Mouse (Mus musculus): Measurements from ENCODE around the gene Elk3. TPM values are rescaled to one million over a fixed set of nuclear protein-coding genes. Genes with fewer than 3 reads are reported as not detected.

Elk3 gene
- polyA plus RNA-seq, 1 experiment from 2014 or later, result 11.3 TPM

DNA sequence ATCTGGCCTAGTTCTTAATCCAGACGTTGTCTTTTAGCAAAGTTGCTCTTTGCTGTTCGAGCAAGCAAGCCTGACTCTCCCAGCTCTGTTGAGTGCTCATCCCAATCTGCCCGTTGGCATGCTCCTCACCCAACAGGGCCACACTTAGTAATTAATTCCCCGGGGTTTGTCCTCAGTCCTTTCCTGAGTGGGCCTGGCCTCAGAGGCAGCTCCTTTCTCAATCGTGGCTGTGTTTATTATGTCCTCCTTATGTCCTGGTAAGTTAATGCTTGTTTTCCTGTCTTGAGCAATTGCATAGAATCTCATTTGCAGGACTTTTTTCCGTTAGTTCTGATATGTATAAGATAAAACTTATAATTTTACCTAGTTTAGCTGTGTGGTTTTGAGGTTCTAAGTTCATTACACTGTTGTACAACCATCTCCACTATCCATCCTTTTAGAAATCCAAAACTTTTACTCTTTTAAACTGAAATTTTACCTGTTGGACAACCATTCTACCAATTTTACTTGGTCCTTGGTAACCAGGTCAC lies 77.2 kb downstream of the Elk3 start:
- DNase-seq (ENCODE audit: low spot score), result no peak
- H3K27me3 ChIP-seq (ENCODE audit: control insufficient read depth, insufficient read depth, low read length), result no peaks in the 10 kb centered on the region
- no peak for TF ChIP-seq CTCF (IDR thresholded peaks at IDR 0.05; ENCODE audit: low read depth)
- no peak for TF ChIP-seq EP300 (optimal IDR thresholded peaks at IDR 0.05)
- no peak overlapping the region for H3K4me2 ChIP-seq (replicated peaks; ENCODE audit: low read depth)
- ATAC-seq (ENCODE audit: low FRiP score, low TSS enrichment), result no peak
- no peak overlapping the region for H3K4me3 ChIP-seq (ENCODE audit: low read depth, low read length)
- no peak overlapping the region for H3K9ac ChIP-seq (ENCODE audit: low read length)
- no peak overlapping the region for H3K27ac ChIP-seq (replicated peaks)
- no peaks in the 10 kb centered on the region for H3K9me3 ChIP-seq (ENCODE audit: control insufficient read depth, low read length)
- H3K36me3 ChIP-seq (ENCODE audit: control insufficient read depth, insufficient read depth, low read length), result peaks cover 17% of the 10 kb centered on the region
- H3K4me1 ChIP-seq (replicated peaks; ENCODE audit: control insufficient read depth, insufficient read depth), result no peaks in the 10 kb centered on the region
- 84% methylated on average over 6 of the region's 6 CpGs for WGBS

DNA sequence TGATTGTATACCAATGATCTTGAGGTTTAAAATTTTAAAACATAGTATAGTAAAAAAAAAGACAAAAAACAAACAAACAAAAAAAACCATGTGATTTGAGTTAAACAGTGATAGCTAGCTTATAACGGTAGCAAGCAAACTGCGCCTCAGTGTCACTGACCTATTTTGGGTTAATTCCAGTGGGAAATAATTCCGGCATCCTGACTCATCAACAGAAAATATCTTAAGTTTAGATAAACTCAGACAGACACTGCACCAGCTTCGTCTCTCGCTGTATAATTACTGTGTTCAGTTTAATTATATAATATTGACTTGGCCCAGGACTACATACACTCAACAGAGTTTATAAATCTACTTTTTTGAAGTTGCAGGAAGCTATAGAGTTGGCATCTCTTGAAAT lies 79.0 kb downstream of the Elk3 start:
- DNase-seq (ENCODE audit: low spot score), result no peak
- Histone ChIP-seq H3K9ac (ENCODE audit: low read length) (no peak overlapping the region), H3K27me3 (ENCODE audit: control insufficient read depth, insufficient read depth, low read length) (no peaks in the 10 kb centered on the region), H3K36me3 (ENCODE audit: control insufficient read depth, insufficient read depth, low read length) (peaks cover 12% of the 10 kb centered on the region), H3K27ac (replicated peaks) (no peak overlapping the region), H3K4me2 (replicated peaks; ENCODE audit: low read depth) (no peak overlapping the region), H3K4me3 (ENCODE audit: low read depth, low read length) (no peak overlapping the region), H3K4me1 (replicated peaks; ENCODE audit: control insufficient read depth, insufficient read depth) (no peaks in the 10 kb centered on the region), H3K9me3 (ENCODE audit: control insufficient read depth, low read length) (no peaks in the 10 kb centered on the region)
- WGBS, result 71% methylated on average over 5 of the region's 5 CpGs
- ATAC-seq (ENCODE audit: low FRiP score, low TSS enrichment), result no peak
- TF ChIP-seq CTCF (IDR thresholded peaks at IDR 0.05; ENCODE audit: low read depth) (no peak), EP300 (optimal IDR thresholded peaks at IDR 0.05) (no peak)

DNA sequence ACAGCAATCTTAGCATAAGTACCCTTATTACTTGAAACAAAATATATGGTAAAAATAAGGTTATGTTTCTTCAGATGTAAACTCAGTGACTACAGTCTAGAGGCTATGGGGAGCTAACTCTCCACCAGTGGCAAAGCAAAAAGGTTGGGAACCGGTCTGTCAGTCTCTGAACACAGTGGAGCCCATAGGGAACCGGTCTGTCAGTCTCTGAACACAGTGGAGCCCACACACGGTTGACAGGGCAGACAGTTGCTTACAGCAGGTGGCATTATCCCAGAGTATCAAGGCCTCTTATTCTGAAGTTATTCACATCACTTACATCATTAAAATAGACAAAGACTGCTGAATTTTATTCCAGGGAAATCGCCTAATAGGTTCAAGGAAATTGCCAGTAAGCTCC lies 79.4 kb downstream of the Elk3 start:
- Histone ChIP-seq H3K4me2 (replicated peaks; ENCODE audit: low read depth) (no peak overlapping the region), H3K4me3 (ENCODE audit: low read depth, low read length) (no peak overlapping the region), H3K36me3 (ENCODE audit: control insufficient read depth, insufficient read depth, low read length) (peaks cover 14% of the 10 kb centered on the region), H3K9me3 (ENCODE audit: control insufficient read depth, low read length) (no peaks in the 10 kb centered on the region), H3K4me1 (replicated peaks; ENCODE audit: control insufficient read depth, insufficient read depth) (no peaks in the 10 kb centered on the region), H3K27me3 (ENCODE audit: control insufficient read depth, insufficient read depth, low read length) (no peaks in the 10 kb centered on the region), H3K27ac (replicated peaks) (no peak overlapping the region), H3K9ac (ENCODE audit: low read length) (no peak overlapping the region)
- TF ChIP-seq CTCF (IDR thresholded peaks at IDR 0.05; ENCODE audit: low read depth), result no peak
- TF ChIP-seq EP300 (optimal IDR thresholded peaks at IDR 0.05), result no peak
- 81% methylated on average over 4 of the region's 4 CpGs for WGBS
- DNase-seq (ENCODE audit: low spot score) (no peak), ATAC-seq (ENCODE audit: low FRiP score, low TSS enrichment) (no peak)

DNA sequence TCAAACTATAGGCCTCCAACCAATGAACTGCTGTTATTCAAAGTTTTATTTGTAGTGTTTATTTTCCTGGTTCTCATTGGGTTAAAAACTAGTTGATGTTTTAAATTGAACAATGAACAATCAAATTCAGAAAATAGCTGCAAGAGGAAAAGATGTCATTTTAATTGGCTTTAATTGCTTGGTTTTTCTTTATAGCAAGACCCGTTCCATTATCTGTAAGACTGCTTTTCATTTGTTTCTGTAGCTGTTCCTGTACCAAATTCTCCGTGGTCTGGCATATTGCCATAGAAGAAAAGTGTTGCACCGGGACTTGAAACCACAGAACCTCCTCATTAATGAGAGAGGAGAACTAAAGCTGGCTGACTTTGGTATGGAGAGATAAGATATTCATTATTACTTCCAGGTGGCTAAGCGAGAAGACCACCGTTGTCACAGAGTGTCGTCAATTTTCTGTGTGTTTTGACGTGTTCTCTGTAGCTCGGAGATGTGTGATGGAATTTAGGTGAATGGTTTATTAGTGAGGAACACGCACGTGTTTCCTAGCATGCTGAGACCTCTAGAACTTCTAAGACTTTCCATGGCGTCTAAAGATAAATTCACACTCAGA lies 82.4 kb downstream of the Elk3 start:
- H3K27ac ChIP-seq (replicated peaks), result no peak overlapping the region
- H3K4me2 ChIP-seq (replicated peaks; ENCODE audit: low read depth), result no peak overlapping the region
- H3K36me3 ChIP-seq (ENCODE audit: control insufficient read depth, insufficient read depth, low read length), result peaks cover 7% of the 10 kb centered on the region
- no peaks in the 10 kb centered on the region for H3K27me3 ChIP-seq (ENCODE audit: control insufficient read depth, insufficient read depth, low read length)
- DNase-seq (ENCODE audit: low spot score) (no peak), ATAC-seq (ENCODE audit: low FRiP score, low TSS enrichment) (no peak)
- H3K9me3 ChIP-seq (ENCODE audit: control insufficient read depth, low read length), result no peaks in the 10 kb centered on the region
- TF ChIP-seq CTCF (IDR thresholded peaks at IDR 0.05; ENCODE audit: low read depth) (no peak), EP300 (optimal IDR thresholded peaks at IDR 0.05) (no peak)
- H3K4me1 ChIP-seq (replicated peaks; ENCODE audit: control insufficient read depth, insufficient read depth), result no peaks in the 10 kb centered on the region
- whole genome bisulfite sequencing, result 69% methylated on average over 11 of the region's 11 CpGs
- no peak overlapping the region for H3K9ac ChIP-seq (ENCODE audit: low read length)
- H3K4me3 ChIP-seq (ENCODE audit: low read depth, low read length), result no peak overlapping the region

DNA sequence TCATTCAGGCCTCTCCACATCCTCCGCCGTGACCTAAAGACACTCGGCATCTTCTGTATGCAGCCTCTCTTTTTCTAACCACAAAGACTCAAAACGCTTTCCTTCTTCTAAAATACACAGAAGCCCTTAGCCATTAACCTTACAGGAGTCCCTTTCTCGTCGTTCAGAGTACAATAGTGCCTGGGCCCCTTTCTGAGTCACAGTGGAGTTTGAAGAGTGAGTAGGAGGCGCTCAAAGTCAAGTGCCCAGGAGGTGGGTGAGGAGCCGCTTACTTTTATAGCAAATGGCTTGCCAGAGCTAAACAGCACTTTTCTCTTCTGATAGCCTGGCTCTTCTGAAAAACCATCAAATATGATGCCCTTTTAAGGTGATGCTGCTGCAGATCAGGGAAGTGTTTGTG lies 83.0 kb downstream of the Elk3 start:
- H3K27ac ChIP-seq (replicated peaks), result no peak overlapping the region
- H3K4me3 ChIP-seq (ENCODE audit: low read depth, low read length), result no peak overlapping the region
- H3K36me3 ChIP-seq (ENCODE audit: control insufficient read depth, insufficient read depth, low read length), result peaks cover 7% of the 10 kb centered on the region
- TF ChIP-seq CTCF (IDR thresholded peaks at IDR 0.05; ENCODE audit: low read depth) (no peak), EP300 (optimal IDR thresholded peaks at IDR 0.05) (no peak)
- no peak overlapping the region for H3K9ac ChIP-seq (ENCODE audit: low read length)
- no peaks in the 10 kb centered on the region for H3K4me1 ChIP-seq (replicated peaks; ENCODE audit: control insufficient read depth, insufficient read depth)
- no peaks in the 10 kb centered on the region for H3K9me3 ChIP-seq (ENCODE audit: control insufficient read depth, low read length)
- no peak overlapping the region for H3K4me2 ChIP-seq (replicated peaks; ENCODE audit: low read depth)
- ATAC-seq (ENCODE audit: low FRiP score, low TSS enrichment), result no peak
- DNase-seq (ENCODE audit: low spot score), result no peak
- H3K27me3 ChIP-seq (ENCODE audit: control insufficient read depth, insufficient read depth, low read length), result no peaks in the 10 kb centered on the region
- 53% methylated on average over 8 of the region's 8 CpGs for WGBS

DNA sequence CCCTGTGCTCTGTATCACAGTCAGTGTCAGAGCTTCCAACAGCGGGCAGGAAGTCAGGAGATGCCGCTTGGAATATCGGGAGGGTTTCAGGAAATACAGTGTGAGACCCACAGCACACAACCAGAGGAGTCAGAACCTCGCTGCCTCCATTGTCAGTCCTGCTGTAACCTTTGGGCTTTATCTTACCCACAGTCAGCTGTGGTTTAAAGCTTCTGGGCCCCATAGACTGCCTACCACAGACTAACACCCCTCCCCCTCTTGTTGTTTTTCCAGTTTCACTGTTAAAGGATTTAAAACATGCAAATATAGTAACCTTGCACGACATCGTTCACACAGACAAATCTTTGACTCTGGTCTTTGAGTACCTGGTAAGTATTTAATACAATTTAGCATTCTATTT lies 85.2 kb downstream of the Elk3 start:
- Histone ChIP-seq H3K9ac (ENCODE audit: low read length) (no peak overlapping the region), H3K9me3 (ENCODE audit: control insufficient read depth, low read length) (no peaks in the 10 kb centered on the region), H3K27ac (replicated peaks) (no peak overlapping the region), H3K4me2 (replicated peaks; ENCODE audit: low read depth) (no peak overlapping the region), H3K4me3 (ENCODE audit: low read depth, low read length) (no peak overlapping the region), H3K36me3 (ENCODE audit: control insufficient read depth, insufficient read depth, low read length) (peaks cover 5% of the 10 kb centered on the region), H3K4me1 (replicated peaks; ENCODE audit: control insufficient read depth, insufficient read depth) (no peaks in the 10 kb centered on the region), H3K27me3 (ENCODE audit: control insufficient read depth, insufficient read depth, low read length) (no peaks in the 10 kb centered on the region)
- TF ChIP-seq EP300 (optimal IDR thresholded peaks at IDR 0.05) (no peak), CTCF (IDR thresholded peaks at IDR 0.05; ENCODE audit: low read depth) (no peak)
- ATAC-seq (ENCODE audit: low FRiP score, low TSS enrichment), result no peak
- WGBS, result 77% methylated on average over 6 of the region's 6 CpGs
- DNase-seq (ENCODE audit: low spot score), result no peak
